Mouse (Mus musculus): ENCODE data around the gene Idh2. TPM values are rescaled to one million over a fixed set of nuclear protein-coding genes. Genes with fewer than 3 reads are reported as not detected.

Gene Idh2
- polyA plus RNA-seq, 1 experiment from 2014 or later: 183 TPM

DNA sequence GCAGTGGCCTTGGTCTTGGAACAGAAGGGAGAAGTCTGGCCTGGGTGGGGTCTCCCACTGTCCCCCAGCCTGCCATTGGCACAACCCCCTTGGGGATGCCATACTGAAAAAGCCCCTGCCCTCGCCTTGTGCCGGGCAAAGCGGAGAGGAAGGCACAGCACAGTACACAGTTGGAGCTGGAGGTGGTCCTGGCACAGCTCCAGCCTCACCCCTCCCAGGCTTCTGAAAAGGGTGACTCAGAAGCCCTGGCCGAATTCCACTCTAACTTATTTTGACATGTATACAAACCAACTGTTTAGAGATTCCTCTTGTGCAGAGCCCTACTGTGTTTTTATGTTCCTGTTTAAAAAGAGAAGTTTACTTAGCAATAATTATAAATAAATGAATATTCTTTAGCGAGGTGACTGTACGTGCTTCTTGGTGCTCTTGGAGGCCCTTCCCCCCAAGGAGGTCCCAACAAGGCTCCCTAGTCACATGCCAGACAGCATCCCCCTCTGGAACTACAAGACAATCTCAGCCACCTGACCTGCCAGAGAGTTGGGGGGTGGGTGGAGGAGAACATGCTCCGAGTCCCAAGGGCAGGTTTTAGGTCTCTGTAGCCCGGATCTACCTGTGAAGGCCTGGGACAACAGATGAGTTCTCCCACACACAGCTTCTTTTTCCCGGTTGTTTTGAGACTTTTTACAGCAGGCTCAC, 22.7 kb downstream of the Idh2 start:
- no peak overlapping the region for H3K4me2 ChIP-seq (ENCODE audit: low read depth, low read length)
- no peaks in the 10 kb centered on the region for H3K9me3 ChIP-seq (ENCODE audit: low read length)
- H3K4me3 ChIP-seq (ENCODE audit: low read depth, low read length): no peak overlapping the region
- peaks cover 71% of the 10 kb centered on the region for H3K36me3 ChIP-seq (replicated peaks; ENCODE audit: insufficient read depth, low read length)
- no peaks in the 10 kb centered on the region for H3K27me3 ChIP-seq (ENCODE audit: insufficient read depth, low read length)
- ATAC-seq (no peak), DNase-seq (no peak)
- H3K4me1 ChIP-seq (ENCODE audit: insufficient read depth): no peaks in the 10 kb centered on the region; the same call in 1 of the 2 replicates
- WGBS (ENCODE audit: insufficient replicate concordance): 71% methylated on average over 9 of the region's 9 CpGs
- H3K9ac ChIP-seq (replicated peaks): no peak overlapping the region
- TF ChIP-seq CTCF (IDR thresholded peaks at IDR 0.05; ENCODE audit: low read depth) (no peak), EP300 (IDR thresholded peaks at IDR 0.05; ENCODE audit: low read depth) (no peak)
- peak overlapping the region; percentile 0; the same call in 1 of the 2 replicates for H3K27ac ChIP-seq (ENCODE audit: low read depth)

GRCm38 (mm10) chr7:80091866-80092210, 23.4 kb downstream of the Idh2 start:
- WGBS (ENCODE audit: insufficient replicate concordance): 70% methylated on average over 4 of the region's 4 CpGs
- DNase-seq (no peak), ATAC-seq (no peak)
- no peak for TF ChIP-seq EP300 (IDR thresholded peaks at IDR 0.05; ENCODE audit: low read depth)
- no peak for TF ChIP-seq CTCF (IDR thresholded peaks at IDR 0.05; ENCODE audit: low read depth)
- Histone ChIP-seq H3K4me1 (ENCODE audit: insufficient read depth) (no peaks in the 10 kb centered on the region; the same call in 1 of the 2 replicates), H3K4me3 (ENCODE audit: low read depth, low read length) (no peak overlapping the region), H3K27ac (ENCODE audit: low read depth) (peak overlapping the region; percentile 0), H3K9me3 (ENCODE audit: low read length) (no peaks in the 10 kb centered on the region), H3K36me3 (replicated peaks; ENCODE audit: insufficient read depth, low read length) (peaks cover 72% of the 10 kb centered on the region), H3K27me3 (ENCODE audit: insufficient read depth, low read length) (no peaks in the 10 kb centered on the region), H3K4me2 (ENCODE audit: low read depth, low read length) (no peak overlapping the region; the same call in 1 of the 2 replicates), H3K9ac (replicated peaks) (no peak overlapping the region)

GRCm38 (mm10) chr7:80091004-80091865, 24.0 kb downstream of the Idh2 start:
- ATAC-seq: no peak
- no peak for DNase-seq
- H3K36me3 ChIP-seq (replicated peaks; ENCODE audit: insufficient read depth, low read length): peaks cover 70% of the 10 kb centered on the region

GRCm38 (mm10) chr7:80090191-80091003, 24.8 kb downstream of the Idh2 start:
- H3K27ac ChIP-seq (ENCODE audit: low read depth): peak overlapping the region; percentile 41; the same call in 1 of the 2 replicates
- no peaks in the 10 kb centered on the region for H3K27me3 ChIP-seq (ENCODE audit: insufficient read depth, low read length)
- H3K4me2 ChIP-seq (ENCODE audit: low read depth, low read length): no peak overlapping the region
- no peak overlapping the region for H3K9ac ChIP-seq (replicated peaks)
- ATAC-seq (no peak), DNase-seq (no peak)
- WGBS (ENCODE audit: insufficient replicate concordance): 87% methylated on average over 18 of the region's 18 CpGs
- no peaks in the 10 kb centered on the region for H3K9me3 ChIP-seq (ENCODE audit: low read length)
- H3K4me1 ChIP-seq (ENCODE audit: insufficient read depth): no peaks in the 10 kb centered on the region; the same call in 1 of the 2 replicates
- TF ChIP-seq CTCF (IDR thresholded peaks at IDR 0.05; ENCODE audit: low read depth): no peak
- no peak for TF ChIP-seq EP300 (IDR thresholded peaks at IDR 0.05; ENCODE audit: low read depth)
- no peak overlapping the region for H3K4me3 ChIP-seq (ENCODE audit: low read depth, low read length)
- peaks cover 68% of the 10 kb centered on the region for H3K36me3 ChIP-seq (replicated peaks; ENCODE audit: insufficient read depth, low read length)

More at GRCm38 (mm10) chr7:80091004-80091865, 24.0 kb downstream of the Idh2 start:
- Histone ChIP-seq H3K4me3 (ENCODE audit: low read depth, low read length) (no peak overlapping the region), H3K9ac (replicated peaks) (no peak overlapping the region), H3K4me2 (ENCODE audit: low read depth, low read length) (no peak overlapping the region), H3K9me3 (ENCODE audit: low read length) (no peaks in the 10 kb centered on the region), H3K4me1 (ENCODE audit: insufficient read depth) (no peaks in the 10 kb centered on the region; the same call in 1 of the 2 replicates), H3K27ac (ENCODE audit: low read depth) (peak overlapping the region; percentile 41), H3K27me3 (ENCODE audit: insufficient read depth, low read length) (no peaks in the 10 kb centered on the region)
- 54% methylated on average over 13 of the region's 13 CpGs for whole genome bisulfite sequencing (ENCODE audit: insufficient replicate concordance)
- TF ChIP-seq CTCF (IDR thresholded peaks at IDR 0.05; ENCODE audit: low read depth): no peak
- no peak for TF ChIP-seq EP300 (IDR thresholded peaks at IDR 0.05; ENCODE audit: low read depth)

GRCm38 (mm10) chr7:80088191-80088590, 27.0 kb downstream of the Idh2 start:
- Histone ChIP-seq H3K27me3 (ENCODE audit: insufficient read depth, low read length) (no peaks in the 10 kb centered on the region), H3K4me2 (ENCODE audit: low read depth, low read length) (no peak overlapping the region), H3K9me3 (ENCODE audit: low read length) (no peaks in the 10 kb centered on the region), H3K27ac (ENCODE audit: low read depth) (peak overlapping the region; percentile 60), H3K4me3 (ENCODE audit: low read depth, low read length) (no peak overlapping the region), H3K4me1 (ENCODE audit: insufficient read depth) (peaks cover 3% of the 10 kb centered on the region), H3K36me3 (replicated peaks; ENCODE audit: insufficient read depth, low read length) (peaks cover 58% of the 10 kb centered on the region), H3K9ac (replicated peaks) (no peak overlapping the region)
- peak; percentile 85 for ATAC-seq
- TF ChIP-seq EP300 (IDR thresholded peaks at IDR 0.05; ENCODE audit: low read depth): no peak
- TF ChIP-seq CTCF (IDR thresholded peaks at IDR 0.05; ENCODE audit: low read depth): no peak
- 60% methylated on average over 9 of the region's 9 CpGs for WGBS (ENCODE audit: insufficient replicate concordance)
- DNase-seq: peak; percentile 63

All from liver, postnatal 0 days (tissue).